Mouse (Mus musculus) kidney, adult 2 months (tissue): ENCODE measurements around the gene Sbf2. TPM values are rescaled to one million over a fixed set of nuclear protein-coding genes. Genes with fewer than 3 reads are reported as not detected.

ENCODE experiments used
- DNase-seq: peaks from one replicate; pipeline ENCODE4 v3.0.0; 2021
- H3K27ac ChIP-seq: fragments of 200-500 bp; 2 replicates; pipeline ENCODE4 v1.5.1; 2012; ENCODE audit warnings: low read depth, low read length, control low read depth, inconsistent platforms; ENCODE audit not compliant: insufficient read depth
- H3K27me3 ChIP-seq: fragments of 200-500 bp; replicated peaks from 2 replicates; pipeline ENCODE4 v1.6.1; 2012; ENCODE audit warnings: mild to moderate bottlenecking, moderate library complexity, low read length, inconsistent platforms; ENCODE audit not compliant: control insufficient read depth, insufficient read depth
- H3K36me3 ChIP-seq: fragments of 200-500 bp; 2 replicates; pipeline ENCODE4 v1.6.1; 2012; ENCODE audit warnings: mild to moderate bottlenecking, moderate library complexity, low read length, inconsistent platforms; ENCODE audit not compliant: control insufficient read depth, insufficient read depth
- H3K4me1 ChIP-seq: fragments of 200-500 bp; 2 replicates; pipeline ENCODE4 v1.6.1; 2011; ENCODE audit warnings: low read length; ENCODE audit not compliant: control insufficient read depth, insufficient read depth
- H3K4me3 ChIP-seq: fragments of 200-500 bp; 2 replicates; pipeline ENCODE4 v1.5.1; 2011; ENCODE audit warnings: mild to moderate bottlenecking, low read depth, low read length, control low read depth; ENCODE audit not compliant: insufficient read depth
- CTCF ChIP-seq: fragments of 200-500 bp; conservative IDR thresholded peaks from 2 replicates; pipeline ENCODE4 v1.5.1; 2011; ENCODE audit warnings: low read depth, mild to moderate bottlenecking, control low read depth, low read length, moderate library complexity, mixed read lengths; ENCODE audit not compliant: insufficient read depth, insufficient read length
- POLR2A ChIP-seq: fragments of 200-500 bp; IDR thresholded peaks from one replicate; pipeline ENCODE4 v1.6.1; 2011; ENCODE audit warnings: low read depth, low read length, control low read depth
- WGBS: fragments of 180-500 bp; shearing (Covaris S2); methylation state at CpG from one replicate; pipeline ENCODE4 v1.1.7; 2018; 5-methylcytosine and 5-hydroxymethylcytosine counted together
- polyA plus RNA-seq: library from polyadenylated mRNA; depleted of rRNA; stranded (reverse); fragments of >200 nt; gene quantifications from 2 replicates; pipeline ENCODE4 v1.2.3, GENCODE M21; 2012; rRNA removed

Gene Sbf2
- polyA plus RNA-seq, 1 experiment = 23.3 TPM

GRCm38 (mm10) chr7:110267014-110267413 lies 347.7 kb downstream of the Sbf2 start:
- H3K27me3 ChIP-seq = no peaks in the 10 kb centered on the region
- no peak for DNase-seq
- H3K36me3 ChIP-seq = no peaks in the 10 kb centered on the region
- H3K27ac ChIP-seq = no peak overlapping the region
- no peak overlapping the region for H3K4me3 ChIP-seq
- peaks cover 7% of the 10 kb centered on the region; the same call in 1 of the 2 replicates for H3K4me1 ChIP-seq
- TF ChIP-seq CTCF (no peak), POLR2A (no peak)

DNA sequence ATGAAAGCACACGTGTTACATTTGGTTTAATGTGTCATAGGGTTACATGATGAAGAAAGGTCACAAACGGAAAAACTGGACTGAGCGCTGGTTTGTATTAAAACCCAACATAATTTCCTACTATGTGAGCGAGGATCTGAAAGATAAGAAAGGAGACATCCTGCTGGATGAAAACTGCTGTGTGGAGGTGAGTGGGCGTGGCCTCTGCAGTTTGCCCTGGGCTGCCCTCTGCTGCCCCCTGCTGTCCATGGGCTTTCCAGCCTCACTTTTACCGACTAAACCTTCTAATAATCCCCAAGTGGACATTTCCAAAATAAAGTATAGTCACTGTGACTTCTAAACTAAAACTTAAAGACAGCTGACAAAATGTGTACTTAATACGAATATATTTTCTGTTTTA lies 348.9 kb downstream of the Sbf2 start:
- no peaks in the 10 kb centered on the region for H3K36me3 ChIP-seq
- H3K4me3 ChIP-seq = no peak overlapping the region
- no peaks in the 10 kb centered on the region for H3K27me3 ChIP-seq
- TF ChIP-seq POLR2A (no peak), CTCF (peak; percentile 99)
- WGBS = 19% methylated on average over 7 of the region's 7 CpGs
- H3K4me1 ChIP-seq = 0 out of 2 replicates have a peak, but pooled peaks cover 2% of the 10 kb centered on the region
- no peak overlapping the region for H3K27ac ChIP-seq
- peak; percentile 91 for DNase-seq

DNA sequence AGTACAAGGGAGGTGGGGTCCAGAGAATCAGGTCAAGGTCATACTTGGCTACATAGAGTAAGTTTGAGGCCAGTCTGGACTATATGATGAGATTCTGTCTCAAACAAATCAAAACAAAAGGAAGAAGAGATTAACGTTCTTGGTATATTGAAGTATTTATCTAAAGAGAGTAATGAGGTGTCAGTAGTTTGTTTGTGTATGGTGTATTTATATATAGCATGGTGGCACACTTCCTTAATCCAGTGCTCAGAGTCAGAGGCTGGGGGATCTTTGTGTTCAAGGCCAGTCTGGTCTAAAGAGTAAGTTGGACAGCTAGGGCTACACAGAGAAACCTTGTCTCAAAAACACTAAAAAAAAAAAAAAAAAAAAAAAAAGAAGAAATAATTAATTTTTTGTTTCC lies 351.2 kb downstream of the Sbf2 start:
- no peaks in the 10 kb centered on the region for H3K36me3 ChIP-seq
- peaks cover 10% of the 10 kb centered on the region for H3K4me1 ChIP-seq
- WGBS = 66% methylated on average over 1 of the region's 1 CpGs
- no peaks in the 10 kb centered on the region for H3K27me3 ChIP-seq
- no peak overlapping the region for H3K4me3 ChIP-seq
- H3K27ac ChIP-seq = no peak overlapping the region
- DNase-seq = no peak
- TF ChIP-seq CTCF = no peak
- no peak for TF ChIP-seq POLR2A

- DNase-seq = no peak
- Histone ChIP-seq H3K4me3 (no peak overlapping the region), H3K36me3 (no peaks in the 10 kb centered on the region), H3K27me3 (no peaks in the 10 kb centered on the region), H3K4me1 (peaks cover 18% of the 10 kb centered on the region), H3K27ac (no peak overlapping the region)
- 80% methylated on average over 1 of the region's 1 CpGs for WGBS
- TF ChIP-seq CTCF = no peak
- no peak for TF ChIP-seq POLR2A
Measured at GRCm38 (mm10) chr7:110262661-110263060, 352.1 kb downstream of the Sbf2 start.

DNA sequence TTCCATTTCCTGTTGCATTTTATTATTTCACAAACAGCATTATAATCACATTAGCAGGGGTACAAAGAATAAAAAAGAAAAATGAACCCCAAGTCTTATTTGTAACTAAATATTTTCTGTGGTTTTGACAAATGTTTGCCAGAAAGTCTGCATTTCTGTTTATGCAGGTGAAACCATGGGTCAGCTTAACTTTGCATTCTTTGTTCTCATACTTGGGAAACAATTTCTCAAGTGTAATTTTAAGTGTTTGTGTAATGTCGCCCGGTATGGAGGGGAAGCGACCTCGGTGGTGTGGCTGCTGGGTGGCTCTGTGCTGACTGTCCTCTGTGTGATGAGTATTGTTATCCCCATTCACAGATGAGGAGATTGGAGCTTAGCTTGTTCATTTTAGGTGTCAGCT lies 352.9 kb downstream of the Sbf2 start:
- WGBS = 73% methylated on average over 4 of the region's 4 CpGs
- H3K4me1 ChIP-seq = peaks cover 20% of the 10 kb centered on the region
- H3K36me3 ChIP-seq = no peaks in the 10 kb centered on the region
- no peaks in the 10 kb centered on the region for H3K27me3 ChIP-seq
- no peak overlapping the region for H3K4me3 ChIP-seq
- no peak overlapping the region for H3K27ac ChIP-seq
- TF ChIP-seq POLR2A = no peak
- no peak for DNase-seq

GRCm38 (mm10) chr7:110259966-110260711 lies 354.6 kb downstream of the Sbf2 start:
- no peak for TF ChIP-seq POLR2A
- no peak for TF ChIP-seq CTCF
- peak; percentile 88 for DNase-seq
- Histone ChIP-seq H3K4me3 (no peak overlapping the region), H3K27ac (peak overlapping the region; percentile 67), H3K36me3 (no peaks in the 10 kb centered on the region), H3K27me3 (no peaks in the 10 kb centered on the region), H3K4me1 (peaks cover 20% of the 10 kb centered on the region)
- WGBS = 40% methylated on average over 4 of the region's 4 CpGs

DNA sequence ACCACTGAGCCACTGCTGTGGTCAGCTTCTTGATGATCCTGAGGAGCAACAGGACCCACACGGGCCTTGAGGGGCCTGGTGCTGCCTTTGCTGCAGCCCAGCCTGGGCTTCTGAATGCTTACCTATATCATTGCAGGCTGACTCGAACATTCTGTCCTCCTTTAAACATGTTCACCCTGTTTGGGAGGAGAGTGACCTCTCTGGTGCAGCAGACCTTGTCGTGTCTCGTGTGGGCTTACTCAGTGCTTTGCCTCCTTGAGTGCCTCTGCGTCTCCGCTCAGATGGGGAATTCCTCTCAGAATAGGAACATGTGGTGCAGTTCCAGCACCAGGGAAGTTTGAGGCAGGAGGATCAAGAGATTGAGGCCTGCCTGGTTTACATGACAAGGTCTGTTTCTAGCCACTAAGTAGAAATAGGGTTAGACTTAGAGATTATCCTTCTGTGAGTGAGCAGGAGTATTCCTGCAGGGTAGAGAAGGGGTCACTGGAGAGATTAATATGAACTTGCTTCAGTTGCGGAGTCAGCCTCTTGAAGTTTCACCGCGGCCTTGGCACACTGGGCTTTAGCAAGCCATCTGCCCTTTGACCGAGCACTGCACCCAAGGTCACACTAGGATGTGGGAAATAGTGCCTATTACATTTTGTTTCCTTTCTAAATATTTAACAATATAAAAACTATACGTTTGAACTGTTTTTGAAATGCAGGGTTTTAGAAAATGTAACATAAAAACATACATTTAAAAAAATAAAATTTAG lies 356.3 kb downstream of the Sbf2 start:
- WGBS = 42% methylated on average over 11 of the region's 11 CpGs
- Histone ChIP-seq H3K27me3 (no peaks in the 10 kb centered on the region), H3K4me3 (no peak overlapping the region), H3K27ac (0 out of 2 replicates have a peak overlapping the region, but pooled peaks have one; percentile 2), H3K36me3 (no peaks in the 10 kb centered on the region), H3K4me1 (peaks cover 20% of the 10 kb centered on the region)
- DNase-seq = peak; percentile 58
- no peak for TF ChIP-seq CTCF
- TF ChIP-seq POLR2A = no peak

Other genes starting within 250 kb of the Sbf2 start
- 12.0 and 13.2 TPM in 2 replicates for gene Adm, start 12.7 kb upstream of the Sbf2 start, polyA plus RNA-seq
- gene Ampd3, start 153.3 kb upstream of the Sbf2 start, polyA plus RNA-seq = 23.4 and 26.4 TPM in 2 replicates
- gene Rnf141, start 229.5 kb upstream of the Sbf2 start, polyA plus RNA-seq = 11.4 and 19.3 TPM in 2 replicates
- gene Lyve1, start 248.3 kb upstream of the Sbf2 start, polyA plus RNA-seq = 2.0 and 6.6 TPM in 2 replicates